In the genomic region with DNA sequence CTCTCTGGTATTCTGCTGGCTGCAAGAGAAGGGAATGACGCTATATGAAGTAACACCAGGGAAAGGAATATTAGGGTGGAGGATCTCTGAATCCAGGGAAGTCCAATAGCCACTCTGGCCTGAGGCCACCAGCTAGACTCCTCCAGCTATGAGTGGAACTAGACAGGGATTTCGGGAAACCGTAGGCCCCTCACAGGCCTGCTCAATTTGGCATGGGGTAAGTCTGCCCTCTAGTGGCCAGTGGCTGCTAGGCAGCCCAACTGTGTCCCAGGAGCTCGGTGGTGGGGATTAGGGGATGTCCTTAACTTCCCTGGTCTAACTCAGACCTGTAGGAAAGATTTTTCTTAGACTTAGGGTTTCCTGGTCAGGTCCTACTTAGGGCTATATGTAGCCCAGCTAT, we compare ENCODE assay signal across 8 mouse cellular contexts. TPM values are rescaled to one million over a fixed set of nuclear protein-coding genes. Genes with fewer than 3 reads are reported as not detected.
DNase-seq lines count a peak whose midpoint lies in the region; ATAC-seq and TF ChIP-seq lines count a peak whose summit lies in the region.

No protein-coding gene starts in this region.

- peak; percentile 72 for DNase-seq in adipocyte (ENCODE audit: low spot score)
- DNase-seq in gastrocnemius, postnatal 10 days, result peak; percentile 87
- peak; percentile 76 for DNase-seq in hindlimb bud, embryonic 11.5 days (ENCODE audit: extremely low spot score, low read depth, low spot score)
- DNase-seq in left cerebral cortex, adult 18-20 months (ENCODE audit: low spot score in 2 of 2), result peak; percentile 85 to 86
- DNase-seq in right cerebral cortex, adult 18-20 months, result peak; percentile 77
- peak; percentile 80 for DNase-seq in urinary bladder, postnatal 14 days (ENCODE audit: low spot score)

- TF ChIP-seq CTCF in cortical plate, adult 2 months (IDR thresholded peaks at IDR 0.05; ENCODE audit: extremely low read depth, insufficient read depth, low read length), result peak; percentile 95

- no peak overlapping the region for H3K27ac ChIP-seq in cortical plate, adult 2 months (ENCODE audit: insufficient read depth, low read length)

- peak; percentile 70 for ATAC-seq in megakaryocyte, adult 5-6 weeks (ENCODE audit: poor library complexity, severe bottlenecking)

- no peak overlapping the region for H3K4me3 ChIP-seq in cortical plate, adult 2 months (ENCODE audit: insufficient read depth, low read length)

- no peaks in the 10 kb centered on the region for H3K4me1 ChIP-seq in cortical plate, adult 2 months (ENCODE audit: control insufficient read depth, insufficient read depth, low read length)

- TF ChIP-seq POLR2A in cortical plate, adult 2 months (IDR thresholded peaks at IDR 0.05; ENCODE audit: extremely low read depth, insufficient read depth, low read length), result no peak

RNA-seq across cellular contexts. Expression of gene Samd8, which starts 8.5 kb away (rescaled TPM):
- polyA plus RNA-seq in cortical plate, adult 2 months (2012; rRNA removed), result 32.8 and 36.1 TPM in 2 replicates
- 10 to 100 TPM; 23.9 to 25.1 TPM for total RNA-seq in gastrocnemius, postnatal 10 days (2021)
- total RNA-seq in left cerebral cortex, adult 18-20 months (2021), result 10 to 100 TPM; 76.3 to 78.5 TPM
- 10.2 and 13.1 TPM in 2 replicates for total RNA-seq in megakaryocyte, adult 5-6 weeks (2015)
- total RNA-seq in megakaryocyte, adult 5-6 weeks (2017), result 12.9 and 16.7 TPM in 2 replicates

RNA-seq across cellular contexts. Expression of gene Dusp13, which starts 9.2 kb away (rescaled TPM):
- polyA plus RNA-seq in cortical plate, adult 2 months (2012; rRNA removed), result 1.5 and 1.9 TPM in 2 replicates
- 10 to 100 TPM; 19.4 to 21.1 TPM for total RNA-seq in gastrocnemius, postnatal 10 days (2021)
- total RNA-seq in left cerebral cortex, adult 18-20 months (2021), result under 1 TPM in 1 of 2 experiments, not detected in 1; 0.60 TPM
- not detected in 2 replicates for total RNA-seq in megakaryocyte, adult 5-6 weeks (2015)
- total RNA-seq in megakaryocyte, adult 5-6 weeks (2017), result not detected in 2 replicates

RNA-seq across cellular contexts. Expression of gene Dupd1, which starts 27.4 kb away (rescaled TPM):
- 0.08 and 0.17 TPM in 2 replicates for polyA plus RNA-seq in cortical plate, adult 2 months (2012; rRNA removed)
- total RNA-seq in gastrocnemius, postnatal 10 days (2021), result 10 to 100 TPM; 58.3 to 74.2 TPM
- total RNA-seq in left cerebral cortex, adult 18-20 months (2021), result under 1 TPM in 1 of 2 experiments, not detected in 1; 0.66 TPM
- not detected in 2 replicates for total RNA-seq in megakaryocyte, adult 5-6 weeks (2015)
- total RNA-seq in megakaryocyte, adult 5-6 weeks (2017), result not detected in 2 replicates

Comparison
In these comparisons a context has a peak if more than half of its experiments do, and no peak if none do; other contexts are left out.
1. RNA of gene Dusp13, which starts 9.2 kb away (total RNA-seq): 19.4 to 21.1 TPM in gastrocnemius, postnatal 10 days; 0.60 TPM in left cerebral cortex, adult 18-20 months and not detected in megakaryocyte, adult 5-6 weeks; every median in the first group is over 10 times any median in the second.
2. RNA of gene Dupd1, which starts 27.4 kb away (total RNA-seq): 58.3 to 74.2 TPM in gastrocnemius, postnatal 10 days; 0.66 TPM in left cerebral cortex, adult 18-20 months and not detected in megakaryocyte, adult 5-6 weeks; every median in the first group is over 10 times any median in the second.
3. Peak in every context shown above with its lines, with median percentiles within 50 percentile points of each other: DNase-seq.